Mouse (Mus musculus): ENCODE results near the gene Gbp2. TPM values are rescaled to one million over a fixed set of nuclear protein-coding genes. Genes with fewer than 3 reads are reported as not detected.
"Not testable (repeated sequence)": the region's sequence is repeated elsewhere in the genome, so short reads cannot be mapped to it uniquely, and the experiment has no call there.

Gene Gbp2
- 10 to 100 TPM; 16.5 to 24.6 TPM for total RNA-seq (2021)
- long read RNA-seq, experiment 1, transcript Gbp2-201 (11 exons, 2,516 nt) = major isoform, 26 of 27 reads
- long read RNA-seq, experiment 1, partial matches to known transcripts = 1 of 27 reads
- long read RNA-seq, experiment 1, other reads (novel, unspliced or antisense) = 0 of 27 reads
- long read RNA-seq, experiment 2, transcript Gbp2-201 (11 exons, 2,516 nt) = major isoform, 24 of 25 reads
- long read RNA-seq, experiment 2, partial matches to known transcripts = 0 of 25 reads
- long read RNA-seq, experiment 2, other reads (novel, unspliced or antisense) = 1 of 25 reads

GRCm38 (mm10) chr3:142620111-142620955 is at the start of gene Gbp2:
Gene Gbp2, plus strand, starts transcription at chr3:142620602.
- peak; percentile 30 to 41 for DNase-seq (ENCODE audit: low spot score in 2 of 2)

GRCm38 (mm10) chr3:142570738-142571137 is 49.7 kb upstream of the Gbp2 start:
- no peak for DNase-seq (ENCODE audit: low spot score in 2 of 2)

- DNase-seq (ENCODE audit: low spot score in 2 of 2) = no peak
Observed at GRCm38 (mm10) chr3:142577108-142577507, 43.3 kb upstream of the Gbp2 start.

GRCm38 (mm10) chr3:142578342-142578741 is 42.1 kb upstream of the Gbp2 start:
- DNase-seq (ENCODE audit: low spot score in 2 of 2) = no peak

- DNase-seq (ENCODE audit: low spot score in 2 of 2) = no peak
Observed at GRCm38 (mm10) chr3:142583067-142583466, 37.3 kb upstream of the Gbp2 start.

- no peak for DNase-seq (ENCODE audit: low spot score in 2 of 2)
Observed at GRCm38 (mm10) chr3:142587386-142587785, 33.0 kb upstream of the Gbp2 start.

DNA sequence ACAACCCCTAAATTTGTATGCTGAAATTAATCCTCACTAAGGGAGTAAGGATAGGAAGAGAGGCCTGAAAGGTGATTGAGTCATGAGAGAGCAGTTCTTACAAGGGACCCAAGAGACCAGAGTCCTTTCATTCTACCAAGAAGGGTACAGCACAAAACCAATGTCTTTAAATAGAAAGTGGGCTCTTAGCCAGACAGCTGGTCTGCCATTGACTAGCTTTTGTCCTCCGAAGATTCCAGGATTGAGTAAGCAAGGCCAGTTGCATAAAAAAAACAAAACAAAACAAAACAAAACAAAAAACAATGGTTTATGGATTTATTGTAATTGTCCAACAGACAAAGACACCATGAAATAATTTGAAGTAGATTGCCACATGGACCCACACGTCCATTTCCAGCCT is 31.5 kb upstream of the Gbp2 start:
- no peak for DNase-seq (ENCODE audit: low spot score in 2 of 2)

- no peak for DNase-seq (ENCODE audit: low spot score in 2 of 2)
Observed at GRCm38 (mm10) chr3:142590431-142591067, 29.9 kb upstream of the Gbp2 start.

DNA sequence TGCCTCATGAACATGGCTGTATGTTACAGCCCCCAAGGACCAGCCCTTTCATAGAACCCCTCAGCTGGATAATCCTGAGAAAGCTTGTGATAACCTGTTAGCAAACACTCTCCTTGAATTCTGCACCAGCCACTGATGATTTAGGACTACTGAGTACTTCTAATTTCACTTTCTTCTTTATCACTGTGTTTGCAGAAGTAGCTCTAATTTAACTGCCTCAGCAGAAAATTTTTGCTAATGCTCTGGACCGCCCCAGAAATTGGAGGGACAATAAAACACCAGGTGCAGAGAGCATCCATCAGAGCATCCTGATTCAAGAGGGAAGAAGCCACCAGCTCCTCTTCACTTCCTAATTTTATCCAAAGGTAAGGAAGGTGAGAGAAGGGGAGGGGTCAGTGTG is 25.9 kb upstream of the Gbp2 start, which contains the start of gene Gbp2b:
Gene Gbp2b, plus strand, starts transcription at position 301 of the 400 bp plus-strand sequence.
- DNase-seq (ENCODE audit: low spot score in 2 of 2) = no peak

DNA sequence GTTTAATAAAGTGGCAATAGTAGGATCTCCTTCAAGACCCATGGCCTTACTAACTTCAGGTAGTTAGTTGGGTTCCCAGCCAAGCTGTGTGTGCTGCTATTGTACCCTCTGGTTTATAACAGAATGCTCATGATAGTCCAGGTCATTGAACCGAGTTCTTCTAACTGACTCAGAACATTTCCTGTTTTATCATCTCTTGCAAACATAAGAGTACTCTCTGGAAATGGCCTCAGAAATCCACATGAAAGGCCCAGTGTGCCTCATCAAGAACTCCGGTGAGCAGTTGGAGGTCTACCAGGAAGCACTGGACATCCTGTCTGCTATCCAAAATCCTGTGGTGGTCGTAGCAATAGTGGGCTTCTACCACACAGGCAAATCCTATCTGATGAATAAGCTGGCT is 22.5 kb upstream of the Gbp2 start:
- no peak for DNase-seq (ENCODE audit: low spot score in 2 of 2)

DNA sequence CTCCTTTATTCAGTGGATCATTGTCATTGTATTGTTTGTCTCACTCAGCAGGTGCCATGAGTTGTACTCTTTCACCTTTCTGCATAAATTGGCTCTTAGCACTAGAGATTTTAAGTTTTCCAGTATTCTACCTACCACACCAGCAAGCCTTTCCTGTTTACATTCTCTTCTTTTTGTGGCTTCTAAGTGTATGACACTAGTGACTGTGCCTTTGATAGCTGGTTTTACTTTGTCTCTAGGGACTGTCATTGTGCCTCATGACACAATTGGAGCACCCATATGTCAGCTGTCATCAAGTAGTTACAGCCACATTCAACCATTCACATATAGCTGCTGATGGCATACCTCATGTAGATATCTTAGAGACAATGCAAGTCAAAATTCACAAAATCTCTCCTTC is 18.7 kb upstream of the Gbp2 start:
- no peak for DNase-seq (ENCODE audit: low spot score in 2 of 2)

GRCm38 (mm10) chr3:142618658-142619057 is 1.7 kb upstream of the Gbp2 start:
- no peak for DNase-seq (ENCODE audit: low spot score in 2 of 2)

- no peak for DNase-seq (ENCODE audit: low spot score in 2 of 2)
Observed at GRCm38 (mm10) chr3:142619606-142620005, 796 bp upstream of the Gbp2 start.

DNA sequence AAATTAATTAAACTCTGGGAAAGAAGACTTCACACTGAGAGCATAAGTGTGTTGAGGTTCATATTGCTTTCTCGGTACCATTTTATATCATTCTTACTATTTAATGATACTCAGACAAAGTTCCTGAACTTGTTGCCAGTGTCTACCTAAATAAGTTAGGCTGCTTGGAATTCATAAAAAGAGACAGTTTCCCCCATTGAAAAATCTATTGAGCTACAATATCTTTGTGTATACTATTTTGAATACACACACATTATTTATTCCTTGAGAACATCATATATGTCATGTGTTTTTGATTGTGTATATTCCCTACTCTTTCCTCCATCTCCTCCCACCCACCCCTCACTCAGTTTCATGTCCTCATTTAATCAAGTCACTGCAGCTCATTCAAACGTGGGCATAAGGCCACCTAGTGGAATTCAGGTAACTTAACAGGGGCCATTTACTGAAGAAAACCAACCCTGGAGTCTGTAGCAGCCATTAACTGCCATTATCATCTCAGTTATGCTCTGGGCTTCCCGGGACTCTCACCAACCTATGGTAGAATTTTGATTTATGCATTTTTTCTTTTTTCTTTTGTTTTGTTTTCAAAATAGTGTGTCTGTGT is 657 bp downstream of the Gbp2 start:
- DNase-seq (ENCODE audit: low spot score in 2 of 2) = no peak

- no peak for DNase-seq (ENCODE audit: low spot score in 2 of 2)
Observed at GRCm38 (mm10) chr3:142630385-142630784, 10.0 kb downstream of the Gbp2 start.

DNA sequence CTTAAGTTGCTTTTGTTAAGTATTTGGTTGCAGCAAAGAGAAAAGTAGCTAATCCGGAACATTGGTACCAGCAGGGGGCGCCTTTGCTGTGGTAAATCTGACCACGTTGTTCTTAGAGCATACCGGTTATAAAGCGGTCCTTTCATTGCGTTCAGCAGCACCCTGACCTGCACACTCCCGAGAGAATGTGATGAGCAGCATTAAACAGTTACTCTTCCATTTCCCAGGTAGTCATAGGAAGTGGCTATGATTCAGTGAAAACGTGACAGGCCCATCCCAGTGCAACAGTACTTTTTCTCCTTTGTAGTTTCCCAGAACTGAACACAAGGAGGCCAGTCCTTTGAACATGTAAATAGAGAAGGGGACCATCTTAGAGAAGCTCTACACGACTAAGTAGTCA is 19.8 kb downstream of the Gbp2 start:
- peak; percentile 67 to 74 for DNase-seq (ENCODE audit: low spot score in 2 of 2)

- peak; percentile 62 to 74 for DNase-seq (ENCODE audit: low spot score in 2 of 2)
Observed at GRCm38 (mm10) chr3:142645949-142646348, 25.5 kb downstream of the Gbp2 start.

GRCm38 (mm10) chr3:142647836-142648235 is 27.4 kb downstream of the Gbp2 start:
- not testable (repeated sequence) for DNase-seq (ENCODE audit: low spot score in 2 of 2)

DNA sequence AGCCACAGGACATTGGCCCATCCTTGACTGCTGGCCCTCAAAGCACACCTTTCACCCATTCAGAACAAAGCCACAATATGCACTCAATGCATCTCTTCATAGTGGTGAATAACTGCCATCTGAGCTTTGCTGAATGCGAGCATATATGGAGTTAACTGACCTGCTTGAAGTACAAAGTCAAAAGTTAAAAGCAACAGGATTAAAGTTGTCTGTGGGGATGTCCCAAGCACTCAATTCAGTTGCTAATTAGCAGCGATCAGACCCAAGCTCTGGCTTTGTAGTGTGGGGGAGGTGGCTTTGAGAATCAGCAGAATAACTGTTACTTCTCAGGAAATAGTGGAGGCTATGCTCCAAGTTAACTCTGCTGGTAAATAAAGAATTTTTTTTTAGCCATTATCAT is 29.8 kb downstream of the Gbp2 start:
- DNase-seq (ENCODE audit: low spot score in 2 of 2) = no peak

DNA sequence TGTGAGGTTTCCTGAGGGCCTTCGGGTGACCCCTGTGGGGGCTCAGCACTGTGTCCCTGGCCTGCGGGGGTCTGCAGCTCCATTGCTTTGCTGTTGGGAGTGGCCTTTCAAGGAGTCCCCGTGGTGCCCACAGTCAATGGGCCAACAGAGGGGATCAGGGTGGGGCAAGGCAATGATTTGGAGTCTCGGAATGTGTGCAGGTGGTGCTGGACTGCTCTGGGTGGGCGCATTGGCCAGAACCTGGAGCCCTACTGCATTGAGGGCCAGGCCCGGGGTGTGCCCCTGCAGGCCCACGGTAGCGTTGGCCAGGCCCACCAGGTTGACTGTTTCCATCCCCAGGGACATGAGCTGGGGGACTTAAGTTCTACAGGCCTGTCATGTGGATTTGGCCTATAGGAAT is 44.3 kb downstream of the Gbp2 start:
- DNase-seq (ENCODE audit: low spot score in 2 of 2) = no peak

DNA sequence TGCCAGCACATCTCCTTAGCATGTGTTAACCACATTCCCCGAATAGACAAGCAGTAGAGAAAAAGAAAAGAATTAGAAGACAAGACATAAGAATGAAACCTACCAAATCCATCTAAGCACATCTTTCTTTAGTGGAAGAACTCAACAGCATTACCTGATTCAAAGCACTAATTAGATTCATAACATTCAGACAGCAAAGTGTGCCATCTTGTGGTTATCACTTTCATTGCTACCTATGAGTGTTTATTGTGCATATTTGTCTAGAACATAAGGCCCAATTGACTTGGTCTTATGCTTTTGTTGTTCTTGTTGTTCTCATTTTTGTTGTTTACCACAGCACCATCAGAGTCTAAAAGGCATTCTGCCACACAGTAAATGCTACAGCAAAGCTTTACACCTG is 54.2 kb downstream of the Gbp2 start:
- DNase-seq (ENCODE audit: low spot score in 2 of 2) = no peak
